Mouse (Mus musculus) right cerebral cortex, postnatal 10 days (tissue): ENCODE results near the gene Ntrk3.

Source experiments
- DNase-seq, 2 experiments: peaks; one replicate each; pipeline ENCODE4 v3.0.0; 2021; ENCODE audit warnings: low spot score in 2 of 2

The Ntrk3 gene

GRCm38 (mm10) chr7:78361341-78362309, 376.2 kb downstream of the Ntrk3 start:
- no peak for DNase-seq

- no peak for DNase-seq
These were observed 390.3 kb downstream of the Ntrk3 start for GRCm38 (mm10) chr7:78347464-78347863.

GRCm38 (mm10) chr7:78333422-78333821, 404.4 kb downstream of the Ntrk3 start:
- DNase-seq: no peak

- DNase-seq: peak; percentile 36 to 76
These were observed 409.5 kb downstream of the Ntrk3 start for GRCm38 (mm10) chr7:78328301-78328700.

- no peak for DNase-seq
These were observed 411.6 kb downstream of the Ntrk3 start for GRCm38 (mm10) chr7:78326185-78326584.

GRCm38 (mm10) chr7:78318640-78319039, 419.2 kb downstream of the Ntrk3 start:
- DNase-seq: no peak

- no peak for DNase-seq
These were observed 432.0 kb downstream of the Ntrk3 start for GRCm38 (mm10) chr7:78305770-78306169.

- DNase-seq: no peak
These were observed 432.8 kb downstream of the Ntrk3 start for GRCm38 (mm10) chr7:78305029-78305428.

GRCm38 (mm10) chr7:78297290-78297689, 440.5 kb downstream of the Ntrk3 start:
- peak; percentile 48 to 59 for DNase-seq

GRCm38 (mm10) chr7:78294322-78294721, 443.5 kb downstream of the Ntrk3 start:
- DNase-seq: no peak

- no peak for DNase-seq
These were observed 447.6 kb downstream of the Ntrk3 start for GRCm38 (mm10) chr7:78290186-78290585.

- no peak for DNase-seq
These were observed 451.1 kb downstream of the Ntrk3 start for GRCm38 (mm10) chr7:78286516-78287238.

- DNase-seq: no peak
These were observed 468.1 kb downstream of the Ntrk3 start for GRCm38 (mm10) chr7:78269506-78270250.

GRCm38 (mm10) chr7:78267461-78268007, 470.3 kb downstream of the Ntrk3 start:
- peak; percentile 64 for DNase-seq

GRCm38 (mm10) chr7:78264432-78265002, 473.3 kb downstream of the Ntrk3 start:
- no peak for DNase-seq

- no peak for DNase-seq
These were observed 476.2 kb downstream of the Ntrk3 start for GRCm38 (mm10) chr7:78261420-78262125.

- DNase-seq: no peak
These were observed 479.7 kb downstream of the Ntrk3 start for GRCm38 (mm10) chr7:78258151-78258550.

- DNase-seq: no peak
These were observed 483.9 kb downstream of the Ntrk3 start for GRCm38 (mm10) chr7:78253777-78254385.

- DNase-seq: no peak
These were observed 489.6 kb downstream of the Ntrk3 start for GRCm38 (mm10) chr7:78248119-78248642.

GRCm38 (mm10) chr7:78239012-78239411, 498.8 kb downstream of the Ntrk3 start:
- no peak for DNase-seq
